Mouse (Mus musculus) thymus, adult 18-20 months (tissue): ENCODE data around the gene Ltbr.

Source experiments
- DNase-seq, 2 experiments: peaks; one replicate each; pipeline ENCODE4 v3.0.0; 2022; ENCODE audit warnings: mixed read lengths in 2 of 2

Ltbr gene

DNA sequence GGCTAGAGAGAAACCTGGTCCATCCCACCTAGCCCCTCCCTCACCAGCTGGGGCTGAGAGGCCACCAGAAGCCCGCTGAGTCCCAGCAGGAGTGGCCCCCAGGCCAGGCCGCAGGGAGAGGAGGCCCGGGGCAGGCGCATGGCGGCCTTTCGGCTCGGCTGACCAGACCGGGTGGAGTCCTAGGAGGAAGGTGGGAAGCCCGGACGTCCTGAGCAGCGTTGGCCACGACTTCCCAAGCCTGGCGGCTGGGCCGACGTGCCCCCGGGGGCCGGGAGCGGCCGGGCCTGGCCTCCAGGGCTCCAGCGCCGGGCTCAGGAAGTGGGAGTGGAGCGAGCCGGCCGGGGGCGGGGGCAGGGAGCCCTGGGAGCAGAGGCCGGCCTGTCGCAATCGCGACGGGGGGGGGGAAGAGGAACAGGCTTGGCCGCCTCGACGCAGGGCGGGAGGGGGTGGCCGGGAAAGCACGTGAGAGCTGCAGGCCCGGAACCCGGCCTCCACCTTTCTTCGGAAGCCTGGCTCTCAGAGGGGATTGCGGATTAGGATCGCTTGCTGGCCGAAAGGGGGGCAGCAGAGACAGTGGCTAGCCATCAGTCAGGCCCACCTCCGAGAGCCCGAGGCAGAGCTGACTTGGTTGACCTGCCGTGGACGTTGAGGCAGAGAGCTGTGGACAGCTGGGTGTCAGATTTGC is at the start of gene Ltbr:
TSS of gene Ltbr (minus strand) at position 340 of the 685 bp plus-strand sequence.
- peak; percentile 28 to 33 for DNase-seq

DNA sequence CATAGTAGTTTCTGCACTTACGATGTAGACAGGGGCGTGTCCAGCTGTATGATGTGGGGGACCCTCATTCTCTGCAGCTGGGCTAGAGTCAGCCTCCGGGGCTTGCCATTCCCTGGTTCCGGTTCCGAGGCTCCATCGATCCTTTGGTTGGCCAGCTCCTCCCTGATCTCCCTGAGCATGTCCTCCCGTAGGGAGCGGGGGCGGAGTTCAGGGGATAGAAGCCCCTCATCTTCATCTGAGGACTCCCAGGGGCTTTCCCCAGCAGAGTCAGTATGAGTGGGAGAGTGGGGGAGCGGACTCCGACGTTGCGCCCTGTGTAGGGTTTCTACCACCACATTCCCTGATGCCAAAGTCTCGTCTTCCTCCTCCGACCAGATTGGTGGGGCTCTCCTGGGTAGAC is 49.3 kb upstream of the Ltbr start:
- DNase-seq, result no peak

DNA sequence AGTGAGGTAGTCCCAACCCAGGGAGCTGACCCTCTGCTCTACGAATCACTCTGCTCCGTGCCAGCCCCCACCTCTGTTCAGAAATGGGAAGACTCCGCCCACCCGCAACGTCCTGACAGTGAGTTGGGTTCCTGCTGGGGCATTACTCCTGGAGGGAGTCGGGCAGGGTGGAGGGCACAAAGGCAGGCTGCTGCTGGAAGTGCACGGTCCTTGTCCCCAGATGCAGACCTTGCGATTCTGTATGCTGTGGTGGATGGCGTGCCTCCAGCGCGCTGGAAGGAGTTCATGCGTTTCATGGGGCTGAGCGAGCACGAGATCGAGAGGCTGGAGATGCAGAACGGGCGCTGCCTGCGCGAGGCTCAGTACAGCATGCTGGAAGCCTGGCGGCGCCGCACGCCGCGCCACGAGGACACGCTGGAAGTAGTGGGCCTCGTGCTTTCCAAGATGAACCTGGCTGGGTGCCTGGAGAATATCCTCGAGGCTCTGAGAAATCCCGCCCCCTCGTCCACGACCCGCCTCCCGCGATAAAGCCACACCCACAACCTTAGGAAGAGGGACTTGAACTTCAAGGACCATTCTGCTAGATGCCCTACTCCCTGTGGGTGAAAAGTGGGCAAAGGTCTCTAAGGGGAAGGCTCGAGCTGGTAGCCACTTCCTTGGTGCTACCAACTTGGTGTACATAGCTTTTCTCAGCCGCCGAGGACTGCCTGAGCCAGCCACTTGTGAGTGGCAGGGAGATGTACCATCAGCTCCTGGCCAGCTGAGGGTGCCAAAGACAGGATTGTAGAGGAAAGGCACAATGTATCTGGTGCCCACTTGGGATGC is 48.0 kb upstream of the Ltbr start:
- DNase-seq, result no peak

DNA sequence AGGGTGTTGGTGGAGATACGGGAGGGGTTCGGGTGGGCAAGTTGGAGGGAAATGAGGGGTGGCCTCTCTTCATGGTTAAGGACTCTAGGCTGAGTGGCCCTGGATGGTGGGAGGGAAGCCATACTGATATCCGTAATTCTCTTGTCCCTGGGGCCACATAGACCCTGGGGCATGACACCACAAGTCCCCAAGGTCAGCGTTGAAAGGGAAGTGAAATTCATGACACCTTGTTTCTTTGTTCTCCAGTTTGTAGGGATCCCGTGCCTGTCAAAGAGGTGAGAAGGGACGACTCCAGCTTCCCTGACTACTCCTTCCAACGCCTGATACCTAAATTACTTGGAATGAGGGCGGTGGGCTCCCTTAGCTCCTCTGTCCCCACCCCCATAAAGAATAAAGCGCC is 47.2 kb upstream of the Ltbr start:
- DNase-seq, result no peak

DNA sequence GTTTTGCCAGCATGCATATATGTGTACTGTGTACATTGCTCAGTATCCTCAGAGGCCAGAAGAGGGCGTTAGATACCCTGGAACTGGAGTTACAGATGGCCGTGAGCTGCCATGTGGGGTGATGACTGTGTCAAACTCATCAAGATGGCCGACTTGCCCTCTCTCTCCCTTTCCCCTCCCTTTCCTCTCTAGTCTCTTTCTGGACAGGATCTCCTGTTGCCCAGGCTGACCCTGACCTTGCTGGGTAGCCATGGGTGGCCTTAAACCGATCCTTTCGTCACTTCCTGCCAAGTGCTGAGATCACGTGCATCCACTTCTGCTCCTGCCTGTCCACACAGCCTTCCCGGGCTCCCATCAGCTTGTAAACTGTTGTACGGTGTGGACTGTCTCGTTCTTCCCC is 46.3 kb upstream of the Ltbr start:
- DNase-seq, result no peak

DNA sequence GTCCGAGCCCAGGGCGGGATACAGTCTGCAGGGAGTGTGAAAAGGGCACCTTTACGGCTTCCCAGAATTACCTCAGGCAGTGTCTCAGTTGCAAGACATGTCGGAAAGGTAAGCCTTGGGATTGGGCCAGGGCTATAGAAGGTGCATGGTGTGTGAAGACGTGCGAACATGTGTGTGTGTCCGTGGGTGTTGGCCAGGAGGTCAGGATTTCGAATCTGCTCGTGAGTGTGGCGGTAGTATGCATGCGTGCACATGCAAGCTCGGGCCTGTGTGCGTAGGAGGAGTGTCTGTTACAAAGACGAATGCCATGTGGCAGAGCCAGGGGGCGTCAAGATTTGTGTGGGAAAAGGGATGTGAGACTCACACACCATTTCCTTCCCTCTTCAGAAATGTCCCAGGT is 43.6 kb upstream of the Ltbr start:
- DNase-seq, result no peak

DNA sequence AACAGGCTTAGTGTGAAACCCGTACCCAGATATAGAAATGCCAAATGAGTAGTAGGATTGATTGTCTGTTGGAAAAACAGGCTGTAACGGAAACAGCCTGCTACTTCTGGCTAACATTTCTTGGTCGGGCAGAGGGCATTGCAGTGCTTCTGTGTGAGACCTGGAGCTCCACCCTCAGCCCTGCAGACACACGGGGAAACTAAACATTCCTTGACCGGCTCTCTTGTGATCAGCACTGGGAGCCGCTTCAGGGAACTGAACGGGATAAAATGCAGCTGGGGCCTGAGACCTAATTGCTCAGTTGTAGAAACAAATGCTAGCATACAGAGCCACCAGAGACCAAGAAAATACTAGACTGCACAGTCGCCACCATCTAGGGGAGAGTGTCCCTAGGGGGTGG is 42.6 kb upstream of the Ltbr start:
- no peak for DNase-seq

DNA sequence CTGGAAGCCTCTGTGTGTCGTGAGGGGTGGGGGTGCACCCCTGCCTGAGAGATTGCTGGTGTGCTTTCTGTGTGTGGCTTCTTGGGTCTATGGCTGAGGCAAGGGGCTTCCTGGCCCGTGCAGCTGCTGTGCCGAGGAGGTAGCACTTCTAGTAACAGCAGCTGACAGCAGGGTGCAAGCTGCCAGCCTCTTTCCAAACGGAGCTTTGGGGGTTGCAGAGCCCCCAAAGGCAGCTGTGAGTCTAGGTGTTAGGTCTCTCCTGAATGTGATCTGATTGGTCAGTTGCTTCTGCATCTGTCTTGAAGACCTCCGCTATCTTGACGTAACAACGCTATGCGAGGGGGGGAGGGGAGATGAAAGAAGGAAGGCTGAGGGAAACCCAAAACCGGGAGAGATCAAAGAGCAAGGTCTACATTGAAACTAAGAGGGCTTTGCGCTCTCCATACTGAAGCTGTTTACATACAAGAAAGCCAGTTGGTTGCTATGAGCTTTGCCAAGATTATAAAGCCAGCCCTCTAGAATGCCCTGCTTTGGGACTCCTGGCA is 41.6 kb upstream of the Ltbr start:
- DNase-seq, result peak; percentile 79 to 89

DNA sequence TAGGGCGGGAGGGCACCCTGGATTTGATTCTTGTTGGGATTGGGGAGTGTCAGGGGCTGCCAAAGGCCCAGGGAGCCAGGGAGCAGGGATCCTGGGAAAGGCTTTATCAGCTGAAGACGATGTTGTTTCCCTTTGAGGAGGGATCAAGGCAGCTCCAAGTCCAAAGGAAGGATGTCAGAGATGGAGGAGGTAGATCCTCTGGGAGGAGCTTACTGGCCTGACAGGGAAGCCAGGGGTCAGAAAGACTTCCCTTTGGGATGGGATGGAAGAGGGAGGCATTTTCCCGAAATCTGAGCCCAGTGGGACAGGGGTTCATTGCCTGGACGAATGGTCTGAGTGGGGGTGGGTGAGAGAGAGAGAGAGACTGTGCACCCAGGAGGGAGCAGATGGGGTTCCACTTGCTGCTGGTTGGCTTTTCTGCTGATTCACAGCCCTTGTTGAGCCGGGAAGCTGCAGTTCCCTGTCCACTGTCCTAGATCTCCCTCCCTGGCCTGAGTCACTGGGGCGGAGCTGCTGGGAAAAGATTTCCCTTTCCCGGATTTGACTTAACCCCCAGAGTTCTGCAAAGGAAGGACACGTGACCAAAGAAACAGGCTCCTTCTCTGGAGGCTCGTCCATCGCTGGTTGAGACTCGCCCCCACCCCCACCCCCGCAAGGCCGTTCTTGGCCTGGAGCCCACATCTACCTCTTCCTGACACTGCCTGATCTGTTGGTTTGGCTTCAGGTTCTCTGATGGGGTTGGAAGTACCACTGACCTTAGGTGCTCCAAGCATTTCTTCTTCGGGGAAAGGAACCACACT is 40.9 kb upstream of the Ltbr start:
- DNase-seq, result peak in 1 of 2 experiments; percentile 40

DNA sequence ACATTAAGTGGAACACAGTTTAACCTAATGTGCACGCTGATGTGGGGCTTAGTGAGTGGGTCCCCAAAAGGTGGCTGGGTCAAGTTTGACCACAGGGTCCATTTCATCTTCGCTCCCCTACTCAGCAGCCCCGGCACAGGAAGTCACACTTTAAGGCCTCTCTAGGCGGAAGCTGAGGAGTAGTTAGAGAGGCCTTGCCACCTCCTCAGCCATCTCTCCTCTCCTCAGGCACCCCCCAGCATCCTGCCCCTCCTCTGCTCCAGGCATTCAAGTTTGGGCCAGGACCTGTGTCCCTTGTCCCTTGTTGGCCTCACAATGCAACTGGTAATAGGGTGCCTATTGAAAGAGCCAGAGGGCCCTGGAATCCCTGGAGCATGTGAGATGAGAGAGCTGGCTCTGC is 40.0 kb upstream of the Ltbr start:
- DNase-seq, result peak; percentile 51 to 66

DNA sequence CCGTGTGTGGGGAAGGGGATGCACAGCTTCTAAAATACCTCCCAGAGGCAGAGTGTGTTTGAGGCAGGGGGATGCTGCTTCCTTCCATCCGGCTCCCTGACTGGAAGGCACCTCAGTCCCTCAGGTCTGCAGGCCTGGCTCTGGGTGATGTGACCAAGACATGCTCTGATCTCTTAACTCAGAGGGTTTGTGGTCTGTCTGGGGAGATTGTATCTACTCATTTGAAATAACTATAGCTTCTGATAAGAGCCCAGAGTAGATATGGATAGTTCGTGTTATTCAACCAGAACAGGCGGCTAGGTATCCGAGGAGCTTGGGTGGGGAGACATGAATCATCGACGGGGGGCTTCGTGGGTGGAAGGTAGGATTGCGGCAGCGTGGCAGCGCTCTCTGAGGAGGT is 39.5 kb upstream of the Ltbr start:
- DNase-seq, result no peak

DNA sequence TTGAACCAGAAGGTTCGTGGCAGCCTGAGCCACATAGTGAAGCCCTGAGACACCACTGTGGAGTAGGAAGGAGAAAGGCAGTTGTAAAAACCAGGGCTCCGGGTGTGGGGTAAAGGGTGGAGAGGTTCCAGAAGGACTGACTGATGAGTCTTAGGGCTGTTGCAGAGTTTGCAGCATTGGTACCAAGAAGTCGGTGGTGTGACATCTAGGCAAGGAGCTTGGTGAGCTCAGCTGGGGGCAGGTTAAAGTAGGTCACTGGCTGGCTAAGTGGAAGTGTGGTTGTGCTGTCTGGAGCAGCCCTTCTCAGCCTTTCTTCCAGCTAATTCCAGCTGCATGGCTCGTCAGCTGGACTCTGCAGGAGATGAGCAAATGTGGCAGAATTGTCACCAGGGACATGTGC is 39.1 kb upstream of the Ltbr start:
- DNase-seq, result peak in 1 of 2 experiments; percentile 55

DNA sequence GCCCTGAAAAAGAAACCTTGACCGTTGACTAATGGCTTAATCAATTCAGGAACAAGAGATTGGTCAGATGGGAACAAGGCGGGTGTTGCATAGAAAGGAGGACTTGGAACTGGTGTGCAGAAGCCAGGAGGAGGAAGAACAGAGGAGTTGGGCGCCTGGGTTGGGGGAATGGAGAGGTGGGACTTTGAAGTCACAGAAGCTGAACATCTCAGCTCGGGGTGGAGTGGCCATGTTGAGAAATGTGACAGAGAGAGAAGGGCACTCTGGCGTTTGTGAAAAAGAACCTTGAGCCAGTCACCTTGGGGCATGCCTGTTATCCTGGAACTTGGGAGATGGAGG is 38.3 kb upstream of the Ltbr start:
- DNase-seq, result no peak

DNA sequence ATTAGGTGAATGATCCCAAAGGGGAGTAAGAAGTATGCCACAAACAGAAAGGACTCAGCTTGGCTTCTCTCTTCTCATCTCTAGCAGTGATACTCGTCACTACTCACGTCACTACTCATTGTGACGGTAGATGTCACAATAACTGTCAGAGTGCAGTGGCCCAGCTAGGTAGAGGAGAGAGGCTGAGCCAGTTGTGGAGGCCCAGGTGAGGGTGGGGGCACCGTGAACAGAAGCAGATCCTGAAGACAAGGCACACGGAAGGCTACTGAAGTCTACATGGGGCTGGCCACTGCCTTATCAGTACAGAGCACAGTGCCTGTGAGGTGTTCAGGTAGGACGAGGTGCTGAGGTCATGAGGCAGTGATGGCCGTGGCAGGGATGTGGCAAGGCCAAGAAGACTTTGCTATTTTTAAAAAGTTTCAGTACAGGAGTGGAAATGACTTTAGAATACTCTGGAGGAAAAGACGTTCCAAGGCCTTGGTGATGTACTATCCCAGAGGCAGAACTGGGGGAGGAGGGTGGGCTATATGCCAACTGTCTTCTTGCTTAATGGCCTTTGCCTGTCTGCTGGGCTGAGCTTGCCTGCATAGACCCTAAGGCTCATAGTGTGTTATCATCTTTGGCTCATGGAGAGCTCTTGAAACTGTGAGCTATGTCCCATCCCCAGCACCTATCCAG is 37.8 kb upstream of the Ltbr start:
- no peak for DNase-seq

DNA sequence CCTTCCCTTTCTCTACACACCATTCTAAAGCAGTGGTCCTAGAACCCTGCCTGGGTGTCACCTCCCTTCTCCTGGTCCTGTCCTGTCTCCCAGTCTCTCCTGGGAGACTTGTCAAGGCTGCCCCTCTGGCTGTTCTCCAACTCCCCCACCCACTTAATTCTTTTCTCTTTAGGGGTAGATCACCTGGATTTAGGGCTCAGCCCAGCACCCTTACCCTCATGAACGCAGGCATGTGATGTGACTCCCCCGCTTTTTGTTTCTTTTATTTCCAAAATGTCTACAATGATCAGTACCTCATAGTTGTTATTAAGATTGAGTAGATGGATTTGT is 37.3 kb upstream of the Ltbr start:
- DNase-seq, result no peak

DNA sequence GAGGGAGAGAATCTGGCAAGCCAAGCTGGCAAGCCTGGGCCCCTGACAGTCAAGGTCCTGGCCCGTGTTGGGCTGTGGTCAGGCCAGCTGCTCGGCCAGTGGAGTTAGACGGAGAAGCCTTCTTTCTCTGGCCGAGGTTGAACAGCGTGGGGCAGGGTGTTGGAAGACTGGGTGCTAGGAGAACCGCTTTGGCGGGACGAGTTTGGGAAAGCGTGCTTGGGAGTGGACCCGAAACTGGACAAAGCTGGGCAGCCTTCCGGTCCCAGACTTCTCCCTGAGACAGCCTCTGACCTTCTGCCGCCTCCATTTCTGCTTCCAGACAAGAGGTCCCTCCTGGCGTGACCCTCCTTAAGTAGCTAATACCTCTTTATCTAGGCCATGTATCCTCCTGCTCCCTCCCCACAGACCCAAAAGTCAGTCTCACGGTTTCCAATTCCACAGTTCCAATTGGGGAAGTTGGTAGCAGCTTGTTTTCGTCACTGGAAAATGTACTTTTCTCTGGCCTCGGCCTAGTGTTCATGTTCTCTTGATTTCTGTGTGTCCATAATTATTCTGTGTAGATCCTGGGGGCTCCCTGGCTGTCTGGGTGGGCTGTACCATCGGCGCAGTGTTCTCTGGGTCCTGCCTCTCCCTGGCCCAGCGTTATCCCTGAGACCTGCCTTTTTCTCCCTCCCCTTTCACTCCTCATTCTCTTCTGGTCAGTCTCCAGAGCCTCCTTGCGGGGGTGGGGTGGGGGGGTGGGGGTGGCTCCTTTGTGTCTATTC is 36.7 kb upstream of the Ltbr start:
- DNase-seq, result no peak

DNA sequence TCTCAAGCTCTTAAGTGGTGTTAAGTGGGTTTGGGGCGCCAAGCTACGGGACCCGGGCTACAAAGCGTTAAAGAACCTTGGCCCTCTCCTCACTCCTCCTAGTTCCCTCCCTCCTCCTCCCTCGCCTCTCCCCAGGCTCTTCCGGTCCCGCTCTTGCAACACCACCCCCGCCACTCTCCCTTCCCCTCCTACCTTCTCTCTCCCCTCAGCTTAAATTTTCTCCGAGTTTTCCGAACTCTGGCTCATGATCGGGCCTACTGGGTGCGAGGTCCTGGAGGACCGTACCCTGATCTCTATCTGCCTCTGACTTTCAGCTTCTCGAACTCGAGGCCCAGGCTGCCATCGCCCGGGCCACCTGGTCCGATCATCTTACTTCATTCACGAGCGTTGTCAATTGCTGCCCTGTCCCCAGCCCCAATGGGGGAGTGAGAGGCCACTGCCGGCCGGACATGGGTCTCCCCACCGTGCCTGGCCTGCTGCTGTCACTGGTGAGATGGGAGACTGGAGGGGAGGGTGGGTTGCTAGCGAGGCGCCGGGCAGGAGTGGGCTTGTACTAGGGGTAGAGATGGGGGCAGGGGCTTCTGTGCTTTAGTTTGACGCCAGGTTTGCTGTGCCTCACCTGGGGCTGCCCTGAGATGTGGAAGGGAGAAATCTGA is 36.0 kb upstream of the Ltbr start:
- peak; percentile 62 to 70 for DNase-seq

DNA sequence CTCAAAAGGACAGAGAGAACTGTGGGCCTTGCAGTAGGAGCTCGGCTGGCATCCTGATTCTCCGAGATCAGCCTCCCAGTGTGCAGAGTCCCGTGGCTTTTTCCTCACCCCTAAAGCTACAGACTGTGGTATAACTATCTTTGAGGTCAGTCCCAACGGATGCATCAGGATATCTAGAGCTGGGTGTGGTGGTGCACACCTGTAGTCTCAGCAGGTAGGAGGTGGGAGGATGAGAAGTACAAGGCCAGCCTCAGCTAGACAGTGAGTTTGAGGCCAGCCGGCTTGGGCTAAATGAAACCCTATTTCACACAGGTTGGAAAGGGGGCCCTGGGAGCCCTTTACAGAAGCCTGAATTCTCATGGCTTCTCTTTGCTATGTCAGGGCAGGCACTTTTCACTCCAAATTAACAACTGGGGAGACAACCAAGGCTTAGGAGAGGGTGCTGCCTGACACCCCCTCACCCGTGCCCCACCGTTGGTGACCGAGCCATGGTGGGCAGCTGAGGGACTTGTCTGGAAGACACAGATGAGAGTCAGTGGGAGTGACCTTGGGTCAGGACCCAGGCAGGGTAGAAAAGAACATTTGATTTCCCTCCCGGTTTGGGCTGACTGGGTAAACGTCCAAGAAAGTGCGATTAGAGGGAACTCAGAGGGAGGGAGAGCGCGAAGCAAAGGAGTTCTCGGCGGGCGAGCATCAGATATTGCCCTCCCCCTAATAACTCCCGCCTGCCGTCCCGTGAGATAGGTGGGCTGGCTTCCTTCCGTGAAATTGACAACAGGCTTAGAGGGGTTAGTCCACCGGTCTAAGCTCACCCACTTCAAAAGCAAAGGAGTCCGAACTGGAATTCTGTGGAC is 35.3 kb upstream of the Ltbr start, which contains the start of gene Tnfrsf1a:
TSS of gene Tnfrsf1a (plus strand) at position 642 of the 854 bp plus-strand sequence.
- no peak for DNase-seq

DNA sequence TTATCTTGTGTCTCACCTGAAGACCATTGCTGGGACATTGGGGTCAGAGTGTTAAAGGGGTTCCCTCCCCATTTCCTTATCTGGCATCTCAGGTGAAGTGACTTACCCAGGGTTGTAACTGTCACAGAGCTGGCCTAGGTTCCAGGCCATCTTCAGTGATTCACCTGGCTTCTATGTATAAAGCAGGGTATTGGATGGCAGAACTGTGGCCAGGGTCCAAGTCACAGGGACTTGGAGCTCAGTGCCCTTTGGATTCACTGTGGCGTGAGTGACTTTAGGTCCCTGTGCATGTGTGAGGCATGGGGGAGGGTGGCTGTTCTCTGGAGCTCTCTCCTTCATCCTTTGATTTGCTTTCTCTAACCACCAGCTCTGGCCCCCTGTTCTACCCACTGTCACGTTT is 32.3 kb upstream of the Ltbr start:
- DNase-seq, result no peak

DNA sequence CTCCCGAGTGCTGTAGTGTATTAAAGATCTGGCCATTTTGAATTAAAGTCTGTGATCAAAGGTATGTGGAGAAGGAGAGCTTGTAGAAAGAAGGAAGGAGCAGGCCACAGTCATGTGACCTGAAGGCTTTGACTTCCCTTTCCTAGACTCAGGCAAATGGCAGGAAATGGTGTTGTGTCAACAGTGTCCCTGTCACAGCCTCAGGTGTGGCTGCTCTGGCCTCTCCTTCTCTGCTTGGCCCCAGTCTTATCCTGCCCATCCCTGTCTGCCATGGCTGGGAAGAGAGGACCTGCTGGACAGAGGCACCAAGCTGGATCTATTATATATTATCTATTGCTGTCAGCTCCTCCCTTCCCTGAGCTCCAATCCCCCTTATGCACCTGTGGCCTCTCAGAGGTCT is 31.9 kb upstream of the Ltbr start:
- DNase-seq, result no peak

DNA sequence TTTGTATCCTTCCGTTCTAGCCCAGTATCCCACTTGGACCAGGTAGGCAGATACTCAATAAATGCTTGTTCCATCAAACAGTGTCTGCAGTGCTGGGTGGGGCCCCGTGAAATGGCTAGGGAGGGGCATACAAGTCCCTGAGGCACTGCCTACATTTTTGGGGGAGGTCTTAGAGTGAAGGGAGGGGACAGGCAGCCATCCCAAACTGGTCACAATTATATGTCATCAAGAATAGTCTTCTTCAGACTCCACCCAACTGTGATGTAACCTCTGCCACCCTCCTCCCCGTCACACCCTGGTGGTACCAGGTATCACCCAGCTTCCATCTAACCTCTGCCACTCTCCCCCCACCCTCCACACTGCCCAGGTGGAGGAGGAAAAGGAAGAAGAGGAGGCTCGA is 31.2 kb upstream of the Ltbr start:
- DNase-seq, result no peak
